Mouse (Mus musculus) stomach, embryonic 14.5 days (tissue): ENCODE results near the gene Creg1. TPM values are rescaled to one million over a fixed set of nuclear protein-coding genes. Genes with fewer than 3 reads are reported as not detected.

Source experiments
- ATAC-seq: fragments of 200-750 bp; cut with Nextera tagmentation; 2 replicates; pipeline ENCODE4 v1.8.0; 2017; ENCODE audit warnings: low read depth, moderate TSS enrichment; ENCODE audit not compliant: insufficient number of reproducible peaks, insufficient read depth, low FRiP score
- H3K27ac ChIP-seq: fragments of 300-500 bp; sonication (generic); 2 replicates; pipeline ENCODE4 v1.5.1; 2014; ENCODE audit warnings: mild to moderate bottlenecking, low read length, moderate library complexity, mixed read lengths
- H3K27me3 ChIP-seq: fragments of 300-500 bp; sonication (generic); 2 replicates; pipeline ENCODE4 v1.6.1; 2014; ENCODE audit warnings: low read length, control low read depth, mixed read lengths; ENCODE audit not compliant: control insufficient read depth, insufficient read depth
- H3K36me3 ChIP-seq: fragments of 300-500 bp; sonication (generic); 2 replicates; pipeline ENCODE4 v1.6.1; 2014; ENCODE audit warnings: mild to moderate bottlenecking, control low read depth, low read length, moderate library complexity, mixed read lengths; ENCODE audit not compliant: control insufficient read depth, insufficient read depth
- H3K4me1 ChIP-seq: fragments of 300-500 bp; sonication (generic); 2 replicates; pipeline ENCODE4 v1.6.1; 2014; ENCODE audit warnings: low read length, control low read depth, mixed read lengths; ENCODE audit not compliant: control insufficient read depth, insufficient read depth
- H3K4me2 ChIP-seq: fragments of 300-500 bp; sonication (generic); replicated peaks from 2 replicates; pipeline ENCODE4 v1.6.1; 2014; ENCODE audit warnings: low read depth, low read length, control low read depth
- H3K4me3 ChIP-seq: fragments of 300-500 bp; sonication (generic); 2 replicates; pipeline ENCODE4 v1.5.1; 2014; ENCODE audit warnings: low read depth, low read length, control low read depth
- H3K9ac ChIP-seq: fragments of 300-500 bp; sonication (generic); replicated peaks from 2 replicates; pipeline ENCODE4 v1.6.1; 2014; ENCODE audit warnings: low read depth, mild to moderate bottlenecking, control low read depth, low read length, moderate library complexity, mixed read lengths
- H3K9me3 ChIP-seq: fragments of 300-500 bp; sonication (generic); 2 replicates; pipeline ENCODE4 v1.6.1; 2016; ENCODE audit warnings: low read depth, low read length, control low read depth; ENCODE audit not compliant: control insufficient read depth
- WGBS: fragments of 180-500 bp; shearing (Covaris S2); extraction: QIAGEN DNeasy Blood & Tissue Kit; methylation state at CpG from one replicate; pipeline ENCODE4 v1.1.7; 2014; 5-methylcytosine and 5-hydroxymethylcytosine counted together
- polyA plus RNA-seq: library from polyadenylated mRNA; unstranded; fragments of >200 nt; fragmentation: Nextera tagmentation; extraction: Ambion mirVana; gene quantifications from 2 replicates; pipeline ENCODE4 v1.2.1, GENCODE M21; 2014

The Creg1 gene
- polyA plus RNA-seq, 1 experiment from 2014 or later: 63.4 TPM

DNA sequence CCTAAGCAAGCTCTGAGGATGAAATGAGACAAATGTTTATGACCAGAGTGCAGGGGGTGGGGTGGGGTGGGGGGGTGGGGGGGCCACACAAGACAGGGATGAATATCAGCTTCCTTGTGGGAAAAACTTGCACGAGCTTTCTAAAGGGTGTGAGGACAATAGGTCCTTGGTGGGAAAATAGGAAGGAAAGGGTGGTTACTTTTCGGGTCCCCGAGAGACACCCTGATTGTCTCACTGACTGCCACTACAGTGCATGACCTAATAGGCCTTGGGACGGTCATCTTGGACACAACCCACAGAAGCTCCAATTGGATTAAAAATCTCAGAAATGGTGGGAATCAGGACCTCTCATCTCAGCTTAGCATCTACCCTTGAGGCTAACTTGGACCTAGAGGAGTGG lies 55.6 kb downstream of the Creg1 start:
- H3K4me1 ChIP-seq: peaks cover 11% of the 10 kb centered on the region
- H3K9me3 ChIP-seq: no peaks in the 10 kb centered on the region
- ATAC-seq: no peak
- no peak overlapping the region for H3K27ac ChIP-seq
- no peaks in the 10 kb centered on the region for H3K36me3 ChIP-seq
- no peaks in the 10 kb centered on the region for H3K27me3 ChIP-seq
- H3K9ac ChIP-seq: no peak overlapping the region
- 84% methylated on average over 4 of the region's 4 CpGs for WGBS
- H3K4me2 ChIP-seq: no peak overlapping the region
- no peak overlapping the region for H3K4me3 ChIP-seq

DNA sequence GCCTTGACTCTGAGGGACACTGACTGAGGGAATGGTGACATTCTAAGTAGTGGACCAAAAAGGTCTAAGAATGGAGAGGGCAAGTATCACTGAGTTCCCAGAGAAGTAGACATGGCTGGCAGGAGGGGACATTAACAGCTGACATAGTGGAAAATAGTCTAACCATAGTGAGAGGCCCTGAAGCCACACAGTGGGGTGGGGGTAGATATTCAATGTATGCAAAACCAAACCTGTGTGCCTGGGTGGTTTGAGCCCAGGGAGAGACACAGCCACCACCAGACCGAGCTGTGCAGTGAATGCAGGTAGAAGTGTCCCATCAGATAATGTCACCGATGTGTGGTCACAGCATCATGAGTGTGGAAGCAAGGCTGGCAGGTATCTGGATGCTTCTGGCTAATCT lies 58.5 kb downstream of the Creg1 start:
- no peaks in the 10 kb centered on the region for H3K9me3 ChIP-seq
- H3K27me3 ChIP-seq: no peaks in the 10 kb centered on the region
- no peaks in the 10 kb centered on the region for H3K36me3 ChIP-seq
- WGBS: 87% methylated on average over 2 of the region's 2 CpGs
- 0 out of 2 replicates have a peak, but pooled peaks cover 2% of the 10 kb centered on the region for H3K4me1 ChIP-seq
- no peak overlapping the region for H3K4me2 ChIP-seq
- H3K4me3 ChIP-seq: no peak overlapping the region
- ATAC-seq: no peak
- no peak overlapping the region for H3K27ac ChIP-seq
- H3K9ac ChIP-seq: no peak overlapping the region

Other genes starting within 250 kb of the Creg1 start
- gene Mpzl1, start 129.2 kb upstream of the Creg1 start, polyA plus RNA-seq: 201 and 203 TPM in 2 replicates
- gene Rcsd1, start 54.0 kb upstream of the Creg1 start, polyA plus RNA-seq: 37.2 and 44.0 TPM in 2 replicates
- 0.80 and 1.5 TPM in 2 replicates for gene Cd247, start 24.9 kb downstream of the Creg1 start, polyA plus RNA-seq
- gene Pou2f1, start 238.9 kb downstream of the Creg1 start, polyA plus RNA-seq: 20.3 and 21.6 TPM in 2 replicates